In genomic region chr2:167563035-167563434, GRCm38 (mm10) we compare ENCODE assay signal across 20 mouse cellular contexts. TPM values are rescaled to one million over a fixed set of nuclear protein-coding genes. Genes with fewer than 3 reads are reported as not detected.
A peak's percentile ranks its signal among the peaks of the same experiment; 100 is the strongest.
DNase-seq lines count a peak whose midpoint lies in the region; ATAC-seq and TF ChIP-seq lines count a peak whose summit lies in the region.
"Had no signal": no experiment of that assay in that cellular context is flagged by ENCODE, and none has a peak within 500 bp of the region (broad histone marks: within the 10 kb centered on the region; RNA-seq: fewer than 3 reads in every experiment).

No protein-coding gene starts in this region.

- no peak overlapping the region for H3K9ac ChIP-seq in kidney, embryonic 15.5 days
- H3K9ac ChIP-seq in ES-Bruce4 (ENCODE audit: low read depth, poor library complexity, severe bottlenecking): peak overlapping the region; percentile 57; the same call in 1 of the 2 replicates
- H3K9ac ChIP-seq: forebrain, postnatal 0 days; liver, postnatal 0 days; midbrain, embryonic 15.5 days had no signal

- DNase-seq in kidney, postnatal 14 days: no peak
- DNase-seq in embryonic facial prominence, embryonic 10.5 days (ENCODE audit: low spot score): no peak
- peak; percentile 59 for DNase-seq in limb, embryonic 10.5 days (ENCODE audit: low spot score)
- DNase-seq in left cerebral cortex, adult 11 months (ENCODE audit: low spot score): no peak
- DNase-seq in adrenal gland, adult 2 months: no peak
- DNase-seq: adrenal gland, postnatal 10 days; cerebellum, adult 9-10 months; forebrain, postnatal 0 days; kidney, adult 18-20 months; kidney, postnatal 36 days; layer of hippocampus, adult 9-11 months; liver, postnatal 0 days; thymus, postnatal 4 days had no signal

- H3K27me3 ChIP-seq in kidney, embryonic 15.5 days: peaks cover 13% of the 10 kb centered on the region
- no peaks in the 10 kb centered on the region for H3K27me3 ChIP-seq in ES-Bruce4 (ENCODE audit: control insufficient read depth, insufficient read depth, low read length, poor library complexity, severe bottlenecking)
- peaks cover 23% of the 10 kb centered on the region for H3K27me3 ChIP-seq in embryonic facial prominence, embryonic 10.5 days (replicated peaks; ENCODE audit: low read depth, poor library complexity, severe bottlenecking)
- H3K27me3 ChIP-seq in limb, embryonic 10.5 days (ENCODE audit: low read depth, poor library complexity, severe bottlenecking): 0 out of 2 replicates have a peak, but pooled peaks cover 8% of the 10 kb centered on the region

- no peaks in the 10 kb centered on the region for H3K9me3 ChIP-seq in kidney, embryonic 15.5 days (replicated peaks)
- H3K9me3 ChIP-seq in ES-Bruce4 (replicated peaks; ENCODE audit: control insufficient read depth, insufficient read depth, low read length, poor library complexity, severe bottlenecking): no peaks in the 10 kb centered on the region
- H3K9me3 ChIP-seq in embryonic facial prominence, embryonic 10.5 days: no peaks in the 10 kb centered on the region
- H3K9me3 ChIP-seq in limb, embryonic 10.5 days (replicated peaks): no peaks in the 10 kb centered on the region
- H3K9me3 ChIP-seq: midbrain, embryonic 15.5 days had no signal

- H3K36me3 ChIP-seq in kidney, embryonic 15.5 days: no peaks in the 10 kb centered on the region
- no peaks in the 10 kb centered on the region for H3K36me3 ChIP-seq in ES-Bruce4 (ENCODE audit: control insufficient read depth, insufficient read depth, low read length, poor library complexity, severe bottlenecking)
- H3K36me3 ChIP-seq in embryonic facial prominence, embryonic 10.5 days (replicated peaks): no peaks in the 10 kb centered on the region
- H3K36me3 ChIP-seq in limb, embryonic 10.5 days: no peaks in the 10 kb centered on the region
- H3K36me3 ChIP-seq: midbrain, embryonic 15.5 days had no signal

- no peak for ATAC-seq in kidney, embryonic 15.5 days (replicated peaks; ENCODE audit: low FRiP score)
- ATAC-seq: forebrain, postnatal 0 days; hindbrain, embryonic 16.5 days; liver, postnatal 0 days; midbrain, embryonic 15.5 days had no signal

- peak overlapping the region; percentile 93; the same call in 1 of the 2 replicates for H3K27ac ChIP-seq in kidney, embryonic 15.5 days
- no peak overlapping the region for H3K27ac ChIP-seq in ES-Bruce4 (ENCODE audit: insufficient read depth, low read length)
- peak overlapping the region; percentile 86 for H3K27ac ChIP-seq in embryonic facial prominence, embryonic 10.5 days (replicated peaks)
- H3K27ac ChIP-seq in limb, embryonic 10.5 days: peak overlapping the region; percentile 89
- H3K27ac ChIP-seq: midbrain, embryonic 15.5 days had no signal

- H3K4me2 ChIP-seq in kidney, embryonic 15.5 days: no peak overlapping the region
- H3K4me2 ChIP-seq: midbrain, embryonic 15.5 days had no signal

- no peak for TF ChIP-seq EP300 in ES-Bruce4 (IDR thresholded peaks at IDR 0.05; ENCODE audit: insufficient read depth, low read depth, low read length)

- no peak for TF ChIP-seq POLR2A in ES-Bruce4 (IDR thresholded peaks at IDR 0.05; ENCODE audit: insufficient read depth, low read length)

- 70% methylated on average over 5 of the region's 5 CpGs for WGBS in kidney, embryonic 15.5 days
- WGBS in embryonic facial prominence, embryonic 10.5 days: 67% methylated on average over 5 of the region's 5 CpGs
- 52% methylated on average over 5 of the region's 5 CpGs for WGBS in limb, embryonic 10.5 days

- no peak overlapping the region for H3K4me3 ChIP-seq in kidney, embryonic 15.5 days (replicated peaks)
- H3K4me3 ChIP-seq in ES-Bruce4 (ENCODE audit: low read depth, low read length): no peak overlapping the region
- peak overlapping the region; percentile 6; the same call in 1 of the 2 replicates for H3K4me3 ChIP-seq in embryonic facial prominence, embryonic 10.5 days
- H3K4me3 ChIP-seq in limb, embryonic 10.5 days: no peak overlapping the region
- H3K4me3 ChIP-seq: erythroblast, embryonic 14.5 days; midbrain, embryonic 15.5 days; myocyte had no signal

- TF ChIP-seq CTCF in ES-Bruce4 (IDR thresholded peaks at IDR 0.05; ENCODE audit: low read depth, low read length): no peak

- H3K4me1 ChIP-seq in kidney, embryonic 15.5 days: peaks cover 60% of the 10 kb centered on the region
- H3K4me1 ChIP-seq in ES-Bruce4 (ENCODE audit: control insufficient read depth, insufficient read depth, low read length): no peaks in the 10 kb centered on the region
- peaks cover 80% of the 10 kb centered on the region for H3K4me1 ChIP-seq in embryonic facial prominence, embryonic 10.5 days
- H3K4me1 ChIP-seq in limb, embryonic 10.5 days: peaks cover 84% of the 10 kb centered on the region

RNA-seq across cellular contexts. Expression of gene Snai1, which starts 25.0 kb away (rescaled TPM):
- polyA plus RNA-seq in kidney, embryonic 15.5 days (2015; fragmentation: Nextera tagmentation; extraction: Ambion mirVana): 34.3 and 37.7 TPM in 2 replicates
- polyA plus RNA-seq in ES-Bruce4 (2011; ENCODE audit: insufficient read depth, insufficient read length, low read depth, missing spikeins): 5.9 and 6.7 TPM in 2 replicates
- polyA plus RNA-seq in embryonic facial prominence, embryonic 10.5 days (2016; fragmentation: Nextera tagmentation; extraction: Ambion mirVana): 86.3 and 93.8 TPM in 2 replicates
- 94.9 and 118 TPM in 2 replicates for polyA plus RNA-seq in limb, embryonic 10.5 days (2016; fragmentation: Nextera tagmentation; extraction: Ambion mirVana)
- total RNA-seq in adrenal gland, adult 2 months (2021): 10 to 100 TPM in 1 of 2 experiments, 1 to 10 TPM in 1; 6.7 to 10.1 TPM
- polyA plus RNA-seq in adrenal gland, adult 2 months (2012; rRNA removed): 45.2 and 45.3 TPM in 2 replicates
- total RNA-seq: common myeloid progenitor, adult 5-6 weeks had no signal
- polyA plus RNA-seq: erythroblast, embryonic 14.5 days had no signal
